Mouse (Mus musculus): ENCODE data around the gene Zfp428.

- no peak for TF ChIP-seq POLR2A (IDR thresholded peaks at IDR 0.05; ENCODE audit: extremely low read depth, insufficient read depth, low read length)
- peak; percentile 44 for TF ChIP-seq CTCF (IDR thresholded peaks at IDR 0.05; ENCODE audit: low read depth, low read length)
Measured at GRCm38 (mm10) chr7:24538154-24538553, 31.3 kb downstream of the Zfp428 start.
